ENCODE assay signal across 11 mouse cellular contexts in the genomic region with DNA sequence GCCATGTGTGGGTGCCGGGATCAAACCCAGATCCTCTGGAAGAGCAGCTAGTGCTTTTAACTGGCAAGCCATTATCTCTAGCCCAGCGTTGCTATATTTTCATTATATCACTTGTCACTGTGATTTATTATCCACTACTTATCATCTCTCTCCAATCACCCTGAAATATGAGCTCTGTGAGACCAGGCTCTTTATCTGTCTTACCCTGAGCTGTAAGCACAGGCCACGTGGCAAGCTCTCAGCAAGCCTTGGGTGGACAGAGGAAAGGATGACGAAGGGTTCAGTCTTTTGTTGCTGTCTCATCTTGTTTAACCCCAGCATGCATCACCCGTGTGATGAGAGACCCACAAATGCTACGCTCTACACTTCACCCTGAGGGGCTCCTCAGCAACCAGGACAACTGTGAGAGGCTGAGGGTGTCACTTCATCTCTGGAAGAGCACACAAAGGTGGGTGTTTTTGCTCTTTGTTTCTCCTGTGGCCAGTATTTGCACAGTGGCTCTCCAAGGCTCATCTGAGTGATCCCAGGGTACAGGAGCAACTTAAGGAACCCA.
DNase-seq lines count a peak whose midpoint lies in the region; ATAC-seq lines count a peak whose summit lies in the region.
"Had no signal": no experiment of that assay in that cellular context is flagged by ENCODE, and none has a peak within 500 bp of the region (broad histone marks: within the 10 kb centered on the region; RNA-seq: fewer than 3 reads in every experiment).

No protein-coding gene starts in this region.

- ATAC-seq in heart, embryonic 12.5 days (ENCODE audit: insufficient number of reproducible peaks, low FRiP score), result no peak
- peak; percentile 32; the same call in 1 of the 2 replicates for ATAC-seq in midbrain, embryonic 16.5 days
- peak; percentile 39; the same call in 1 of the 2 replicates for ATAC-seq in hindbrain, embryonic 14.5 days (ENCODE audit: low FRiP score)
- ATAC-seq in neural tube, embryonic 15.5 days (ENCODE audit: low FRiP score), result peak; percentile 59

- H3K27me3 ChIP-seq in heart, embryonic 12.5 days (replicated peaks), result no peaks in the 10 kb centered on the region
- H3K27me3 ChIP-seq in midbrain, embryonic 16.5 days (ENCODE audit: control insufficient read depth, insufficient read depth, low read depth, low read length), result no peaks in the 10 kb centered on the region
- H3K27me3 ChIP-seq in midbrain, embryonic 10.5 days (ENCODE audit: low read depth, poor library complexity, severe bottlenecking), result no peaks in the 10 kb centered on the region
- no peaks in the 10 kb centered on the region for H3K27me3 ChIP-seq in hindbrain, embryonic 14.5 days (ENCODE audit: control insufficient read depth, insufficient read depth, low read length)
- H3K27me3 ChIP-seq in neural tube, embryonic 15.5 days (replicated peaks), result no peaks in the 10 kb centered on the region

- no peak overlapping the region for H3K4me3 ChIP-seq in heart, embryonic 12.5 days
- H3K4me3 ChIP-seq in midbrain, embryonic 16.5 days (ENCODE audit: low read depth, low read length), result no peak overlapping the region
- H3K4me3 ChIP-seq in midbrain, embryonic 10.5 days, result no peak overlapping the region
- no peak overlapping the region for H3K4me3 ChIP-seq in hindbrain, embryonic 14.5 days (replicated peaks; ENCODE audit: low read length)
- H3K4me3 ChIP-seq in neural tube, embryonic 15.5 days (replicated peaks), result no peak overlapping the region

- peaks cover 65% of the 10 kb centered on the region for H3K4me1 ChIP-seq in heart, embryonic 12.5 days (replicated peaks)
- peaks cover 6% of the 10 kb centered on the region; the same call in 1 of the 2 replicates for H3K4me1 ChIP-seq in midbrain, embryonic 16.5 days (ENCODE audit: control insufficient read depth, insufficient read depth, low read length)
- H3K4me1 ChIP-seq in midbrain, embryonic 10.5 days, result peaks cover 9% of the 10 kb centered on the region
- peaks cover 10% of the 10 kb centered on the region; the same call in 1 of the 2 replicates for H3K4me1 ChIP-seq in hindbrain, embryonic 14.5 days (replicated peaks; ENCODE audit: control insufficient read depth, insufficient read depth, low read length)
- H3K4me1 ChIP-seq in neural tube, embryonic 15.5 days, result peaks cover 7% of the 10 kb centered on the region; the same call in 1 of the 2 replicates

- peak overlapping the region; percentile 32; the same call in 1 of the 2 replicates for H3K9ac ChIP-seq in heart, embryonic 12.5 days
- H3K9ac ChIP-seq in midbrain, embryonic 16.5 days (ENCODE audit: low read depth, low read length), result no peak overlapping the region
- H3K9ac ChIP-seq in hindbrain, embryonic 14.5 days, result no peak overlapping the region
- H3K9ac ChIP-seq in neural tube, embryonic 15.5 days (replicated peaks), result no peak overlapping the region

- H3K9me3 ChIP-seq in heart, embryonic 12.5 days (replicated peaks), result no peaks in the 10 kb centered on the region
- no peaks in the 10 kb centered on the region for H3K9me3 ChIP-seq in midbrain, embryonic 16.5 days (replicated peaks; ENCODE audit: control insufficient read depth, low read length, poor library complexity, severe bottlenecking)
- H3K9me3 ChIP-seq in midbrain, embryonic 10.5 days (replicated peaks), result no peaks in the 10 kb centered on the region
- H3K9me3 ChIP-seq in hindbrain, embryonic 14.5 days (ENCODE audit: control insufficient read depth, low read length), result no peaks in the 10 kb centered on the region
- no peaks in the 10 kb centered on the region for H3K9me3 ChIP-seq in neural tube, embryonic 15.5 days (replicated peaks)

- no peaks in the 10 kb centered on the region for H3K36me3 ChIP-seq in heart, embryonic 12.5 days
- no peaks in the 10 kb centered on the region for H3K36me3 ChIP-seq in midbrain, embryonic 16.5 days (ENCODE audit: control insufficient read depth, insufficient read depth, low read length)
- H3K36me3 ChIP-seq in midbrain, embryonic 10.5 days, result no peaks in the 10 kb centered on the region
- H3K36me3 ChIP-seq in hindbrain, embryonic 14.5 days (replicated peaks; ENCODE audit: control insufficient read depth, insufficient read depth), result no peaks in the 10 kb centered on the region
- no peaks in the 10 kb centered on the region for H3K36me3 ChIP-seq in neural tube, embryonic 15.5 days

- DNase-seq in heart, adult 11 months, result no peak
- no peak for DNase-seq in midbrain, embryonic 10.5 days (ENCODE audit: low spot score)
- no peak for DNase-seq in hindbrain, embryonic 14.5 days (ENCODE audit: low spot score)
- no peak for DNase-seq in testis, postnatal 10 days (ENCODE audit: low spot score)
- DNase-seq: cerebellum, adult 9-11 months; gastrocnemius, postnatal 25 days; kidney, postnatal 10 days; lung, adult 2 months had no signal

- H3K4me2 ChIP-seq in heart, embryonic 12.5 days, result peak overlapping the region; percentile 20
- no peak overlapping the region for H3K4me2 ChIP-seq in midbrain, embryonic 16.5 days (ENCODE audit: low read length)
- no peak overlapping the region for H3K4me2 ChIP-seq in hindbrain, embryonic 14.5 days (replicated peaks)
- no peak overlapping the region for H3K4me2 ChIP-seq in neural tube, embryonic 15.5 days

- WGBS in heart, embryonic 12.5 days, result 17% methylated on average over 6 of the region's 6 CpGs
- 60% methylated on average over 6 of the region's 6 CpGs for WGBS in midbrain, embryonic 16.5 days
- WGBS in midbrain, embryonic 10.5 days, result 79% methylated on average over 6 of the region's 6 CpGs
- whole genome bisulfite sequencing in hindbrain, embryonic 14.5 days, result 48% methylated on average over 6 of the region's 6 CpGs
- WGBS in neural tube, embryonic 15.5 days, result 45% methylated on average over 6 of the region's 6 CpGs

- peak overlapping the region; percentile 66 for H3K27ac ChIP-seq in heart, embryonic 12.5 days (ENCODE audit: poor library complexity, severe bottlenecking)
- no peak overlapping the region for H3K27ac ChIP-seq in midbrain, embryonic 16.5 days (ENCODE audit: low read length)
- no peak overlapping the region for H3K27ac ChIP-seq in midbrain, embryonic 10.5 days (replicated peaks)
- peak overlapping the region; percentile 58 for H3K27ac ChIP-seq in hindbrain, embryonic 14.5 days
- H3K27ac ChIP-seq in neural tube, embryonic 15.5 days (replicated peaks), result no peak overlapping the region

Comparison
In these comparisons a context has a peak if more than half of its experiments do, and no peak if none do; other contexts are left out.
1. H3K27ac ChIP-seq: peak in heart, embryonic 12.5 days (single experiment) and hindbrain, embryonic 14.5 days (single experiment); none in midbrain, embryonic 16.5 days (single experiment), midbrain, embryonic 10.5 days (single experiment) and neural tube, embryonic 15.5 days (single experiment).